Mouse (Mus musculus): Measurements from ENCODE around the gene 2210418O10Rik. TPM values are rescaled to one million over a fixed set of nuclear protein-coding genes. Genes with fewer than 3 reads are reported as not detected.
"Not testable (repeated sequence)": the region's sequence is repeated elsewhere in the genome, so short reads cannot be mapped to it uniquely, and the experiment has no call there.

2210418O10Rik gene
- 5.9 and 6.7 TPM in 2 replicates for polyA plus RNA-seq (2015; fragmentation: Nextera tagmentation; extraction: Ambion mirVana)

DNA sequence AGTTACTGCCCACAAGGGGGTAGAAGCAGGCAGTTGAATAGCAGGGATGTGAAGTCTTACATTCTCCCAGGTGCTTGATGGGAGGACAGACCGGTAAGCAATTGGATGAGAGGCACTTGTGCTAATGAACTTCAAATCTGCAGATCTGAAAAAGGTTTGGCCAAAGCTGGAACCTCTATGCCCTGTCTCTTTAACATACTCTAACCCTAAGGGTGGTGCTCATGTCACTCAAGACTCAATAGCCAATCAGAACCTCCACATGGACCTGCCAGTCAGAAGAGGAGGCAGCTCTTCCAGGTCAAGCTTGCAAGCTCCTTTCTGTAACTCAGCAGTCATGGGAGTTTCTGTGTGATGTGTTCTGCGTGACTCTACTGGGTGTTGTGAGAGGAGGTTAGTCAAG, at the start of gene 2210418O10Rik:
2210418O10Rik (plus strand) TSS at position 301 of the 400 bp plus-strand sequence.
- H3K9ac ChIP-seq; H3K4me3 ChIP-seq; H3K9me3 ChIP-seq (replicated peaks); H3K4me1 ChIP-seq (replicated peaks); H3K27ac ChIP-seq; H3K4me2 ChIP-seq; H3K36me3 ChIP-seq; ATAC-seq (replicated peaks; ENCODE audit: insufficient number of reproducible peaks, insufficient read depth, low FRiP score, low read depth); H3K27me3 ChIP-seq: not testable (repeated sequence)
- WGBS = no CpG with 5 or more reads among the region's 2 CpGs

DNA sequence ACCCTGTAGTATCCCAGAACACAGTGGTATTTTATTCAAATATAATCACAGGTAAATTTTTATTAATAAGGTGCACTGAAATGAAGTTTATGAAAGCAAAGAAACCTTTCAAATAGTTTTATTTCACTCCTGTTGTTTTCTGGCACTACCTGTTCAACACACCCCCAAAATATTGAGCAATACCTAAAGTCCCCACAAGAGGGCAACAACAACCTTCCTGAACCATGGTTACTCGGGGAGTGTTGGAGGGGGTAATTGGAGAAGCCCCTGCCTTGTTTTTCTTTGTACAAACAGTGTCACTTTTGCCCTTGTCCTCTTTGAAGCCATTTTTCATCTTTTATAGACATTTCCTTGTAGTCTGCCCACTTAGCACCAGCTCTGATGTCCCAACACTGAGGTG, 22.1 kb downstream of the 2210418O10Rik start:
- not testable (repeated sequence) for H3K9me3 ChIP-seq (replicated peaks); ATAC-seq (replicated peaks; ENCODE audit: insufficient number of reproducible peaks, insufficient read depth, low FRiP score, low read depth)
- WGBS = no CpG with 5 or more reads among the region's 1 CpGs

More for the DNA sequence above, 22.1 kb downstream of the 2210418O10Rik start:
- H3K4me3 ChIP-seq; H3K27me3 ChIP-seq; H3K4me1 ChIP-seq (replicated peaks); H3K4me2 ChIP-seq; H3K27ac ChIP-seq; H3K9ac ChIP-seq; H3K36me3 ChIP-seq: not testable (repeated sequence)

Other genes starting within 250 kb of the 2210418O10Rik start
- gene Gm2004, start 76.7 kb upstream of the 2210418O10Rik start, polyA plus RNA-seq (2015; fragmentation: Nextera tagmentation; extraction: Ambion mirVana) = 0.93 and 1.1 TPM in 2 replicates
- not detected in 2 replicates for gene Gm11009, start 92.9 kb downstream of the 2210418O10Rik start, polyA plus RNA-seq (2015; fragmentation: Nextera tagmentation; extraction: Ambion mirVana)
- gene Gm14435, start 197.0 kb downstream of the 2210418O10Rik start, polyA plus RNA-seq (2015; fragmentation: Nextera tagmentation; extraction: Ambion mirVana) = 9.7 and 10.8 TPM in 2 replicates

Measured in heart, embryonic 15.5 days (tissue).